Mouse (Mus musculus) lung, embryonic 15.5 days (tissue): ENCODE measurements around the gene Efna3. TPM values are rescaled to one million over a fixed set of nuclear protein-coding genes. Genes with fewer than 3 reads are reported as not detected.

Experiments
- ATAC-seq: fragments of 200-750 bp; cut with Nextera tagmentation; 2 replicates; pipeline ENCODE4 v1.8.0; 2017; ENCODE audit warnings: moderate number of reproducible peaks, borderline replicate concordance; ENCODE audit not compliant: low FRiP score, low TSS enrichment; ENCODE audit errors: extremely low read depth
- H3K27ac ChIP-seq: fragments of 300-500 bp; sonication (generic); 2 replicates; pipeline ENCODE4 v1.5.1; 2015; ENCODE audit warnings: moderate library complexity, mild to moderate bottlenecking, inconsistent platforms
- H3K27me3 ChIP-seq: fragments of 300-500 bp; sonication (generic); 2 replicates; pipeline ENCODE4 v1.6.1; 2015; ENCODE audit warnings: inconsistent platforms
- H3K36me3 ChIP-seq: fragments of 300-500 bp; sonication (generic); 2 replicates; pipeline ENCODE4 v1.6.1; 2015; ENCODE audit warnings: inconsistent platforms
- H3K4me1 ChIP-seq: fragments of 300-500 bp; sonication (generic); 2 replicates; pipeline ENCODE4 v1.6.1; 2015; ENCODE audit warnings: inconsistent platforms
- H3K4me2 ChIP-seq: fragments of 300-500 bp; sonication (generic); 2 replicates; pipeline ENCODE4 v1.6.1; 2015; ENCODE audit warnings: inconsistent platforms, mild to moderate bottlenecking, moderate library complexity
- H3K4me3 ChIP-seq: fragments of 300-500 bp; sonication (generic); 2 replicates; pipeline ENCODE4 v1.5.1; 2015; ENCODE audit warnings: mild to moderate bottlenecking, inconsistent platforms
- H3K9ac ChIP-seq: fragments of 300-500 bp; sonication (generic); 2 replicates; pipeline ENCODE4 v1.6.1; 2015; ENCODE audit warnings: inconsistent platforms
- H3K9me3 ChIP-seq: fragments of 300-500 bp; sonication (generic); 2 replicates; pipeline ENCODE4 v1.6.1; 2016; ENCODE audit warnings: inconsistent platforms
- WGBS: fragments of 180-500 bp; shearing (Covaris S2); methylation state at CpG from one replicate; pipeline ENCODE4 v1.1.7; 2015; 5-methylcytosine and 5-hydroxymethylcytosine counted together
- polyA plus RNA-seq: library from polyadenylated mRNA; unstranded; fragments of >200 nt; fragmentation: Nextera tagmentation; extraction: Ambion mirVana; gene quantifications from 2 replicates; pipeline ENCODE4 v1.2.1, GENCODE M21; 2015

Gene Efna3
- polyA plus RNA-seq, 1 experiment from 2014 or later: 5.8 TPM

- 1% methylated on average over 32 of the region's 35 CpGs for WGBS
Measured at GRCm38 (mm10) chr3:89279153-89279890, 43.4 kb downstream of the Efna3 start.

GRCm38 (mm10) chr3:89278643-89279042 is 44.1 kb downstream of the Efna3 start:
- 10% methylated on average over 8 of the region's 8 CpGs for WGBS

More at GRCm38 (mm10) chr3:89279153-89279890, 43.4 kb downstream of the Efna3 start:
- Histone ChIP-seq H3K36me3 (peaks cover 12% of the 10 kb centered on the region), H3K4me3 (peak overlapping the region; percentile 64), H3K27ac (peak overlapping the region; percentile 94), H3K27me3 (peaks cover 8% of the 10 kb centered on the region; the same call in 1 of the 2 replicates), H3K4me1 (peaks cover 43% of the 10 kb centered on the region), H3K9ac (peak overlapping the region; percentile 77), H3K4me2 (peak overlapping the region; percentile 85), H3K9me3 (no peaks in the 10 kb centered on the region)
- peak; percentile 75 for ATAC-seq

GRCm38 (mm10) chr3:89278107-89278506 is 44.7 kb downstream of the Efna3 start:
- H3K27ac ChIP-seq: peak overlapping the region; percentile 94
- H3K4me2 ChIP-seq: peak overlapping the region; percentile 85
- peak overlapping the region; percentile 77 for H3K9ac ChIP-seq
- peak overlapping the region; percentile 64 for H3K4me3 ChIP-seq
- peaks cover 8% of the 10 kb centered on the region; the same call in 1 of the 2 replicates for H3K27me3 ChIP-seq
- 0 out of 2 replicates have a peak, but pooled peaks have one; percentile 23 for ATAC-seq
- no peaks in the 10 kb centered on the region for H3K9me3 ChIP-seq
- WGBS: 51% methylated on average over 7 of the region's 7 CpGs
- peaks cover 19% of the 10 kb centered on the region for H3K36me3 ChIP-seq
- peaks cover 43% of the 10 kb centered on the region for H3K4me1 ChIP-seq

More at GRCm38 (mm10) chr3:89278643-89279042, 44.1 kb downstream of the Efna3 start:
- H3K4me3 ChIP-seq: peak overlapping the region; percentile 64
- H3K36me3 ChIP-seq: peaks cover 13% of the 10 kb centered on the region
- peaks cover 43% of the 10 kb centered on the region for H3K4me1 ChIP-seq
- peak overlapping the region; percentile 94 for H3K27ac ChIP-seq
- no peak for ATAC-seq
- no peaks in the 10 kb centered on the region for H3K9me3 ChIP-seq
- peak overlapping the region; percentile 85 for H3K4me2 ChIP-seq
- peaks cover 8% of the 10 kb centered on the region; the same call in 1 of the 2 replicates for H3K27me3 ChIP-seq
- H3K9ac ChIP-seq: peak overlapping the region; percentile 77

- WGBS: 27% methylated on average over 14 of the region's 14 CpGs
- no peak for ATAC-seq
- Histone ChIP-seq H3K4me1 (peaks cover 48% of the 10 kb centered on the region), H3K4me3 (peak overlapping the region; percentile 64), H3K9me3 (no peaks in the 10 kb centered on the region), H3K36me3 (peaks cover 22% of the 10 kb centered on the region), H3K9ac (peak overlapping the region; percentile 77), H3K27ac (peak overlapping the region; percentile 94), H3K27me3 (peaks cover 8% of the 10 kb centered on the region; the same call in 1 of the 2 replicates), H3K4me2 (peak overlapping the region; percentile 85)
Measured at GRCm38 (mm10) chr3:89277281-89278021, 45.3 kb downstream of the Efna3 start.

GRCm38 (mm10) chr3:89276061-89276460 is 46.7 kb downstream of the Efna3 start:
- Histone ChIP-seq H3K4me2 (peak overlapping the region; percentile 85), H3K9me3 (no peaks in the 10 kb centered on the region), H3K9ac (no peak overlapping the region), H3K27ac (no peak overlapping the region), H3K4me3 (no peak overlapping the region), H3K4me1 (peaks cover 47% of the 10 kb centered on the region), H3K27me3 (peaks cover 4% of the 10 kb centered on the region; the same call in 1 of the 2 replicates), H3K36me3 (peaks cover 31% of the 10 kb centered on the region)
- no peak for ATAC-seq
- WGBS: 86% methylated on average over 13 of the region's 13 CpGs

- WGBS: 38% methylated on average over 6 of the region's 6 CpGs
- Histone ChIP-seq H3K9ac (no peak overlapping the region), H3K4me2 (no peak overlapping the region), H3K4me1 (peaks cover 53% of the 10 kb centered on the region), H3K4me3 (no peak overlapping the region), H3K36me3 (peaks cover 34% of the 10 kb centered on the region), H3K27me3 (no peaks in the 10 kb centered on the region), H3K9me3 (no peaks in the 10 kb centered on the region), H3K27ac (no peak overlapping the region)
- no peak for ATAC-seq
Measured at GRCm38 (mm10) chr3:89271760-89272159, 51.0 kb downstream of the Efna3 start.

GRCm38 (mm10) chr3:89270891-89271290 is 51.9 kb downstream of the Efna3 start:
- Histone ChIP-seq H3K27me3 (no peaks in the 10 kb centered on the region), H3K4me3 (peak overlapping the region; percentile 56; the same call in 1 of the 2 replicates), H3K9ac (peak overlapping the region; percentile 73), H3K36me3 (peaks cover 32% of the 10 kb centered on the region), H3K4me1 (peaks cover 48% of the 10 kb centered on the region), H3K9me3 (no peaks in the 10 kb centered on the region), H3K27ac (peak overlapping the region; percentile 90), H3K4me2 (peak overlapping the region; percentile 69)
- ATAC-seq: no peak
- WGBS: 54% methylated on average over 6 of the region's 6 CpGs

GRCm38 (mm10) chr3:89270051-89270755 is 52.6 kb downstream of the Efna3 start, which contains the start of gene Slc50a1:
Slc50a1 (minus strand) TSS chr3:89270570.
- Histone ChIP-seq H3K9ac (peak within 1 kb of the TSS; percentile 73), H3K4me2 (peak within 1 kb of the TSS; percentile 69), H3K9me3 (no peaks in the 10 kb centered on the region), H3K27ac (peak within 1 kb of the TSS; percentile 90), H3K27me3 (no peaks in the 10 kb centered on the region), H3K4me1 (peaks cover 50% of the 10 kb centered on the region), H3K36me3 (peaks cover 26% of the 10 kb centered on the region), H3K4me3 (peak within 1 kb of the TSS; percentile 56)
- peak; percentile 69; the same call in 1 of the 2 replicates for ATAC-seq
- 2% methylated on average over 39 of the region's 39 CpGs for WGBS

- Histone ChIP-seq H3K4me3 (0 out of 2 replicates have a peak overlapping the region, but pooled peaks have one; percentile 56), H3K4me1 (peaks cover 50% of the 10 kb centered on the region), H3K4me2 (peak overlapping the region; percentile 69), H3K27me3 (no peaks in the 10 kb centered on the region), H3K9me3 (no peaks in the 10 kb centered on the region), H3K27ac (0 out of 2 replicates have a peak overlapping the region, but pooled peaks have one; percentile 90), H3K9ac (no peak overlapping the region), H3K36me3 (peaks cover 21% of the 10 kb centered on the region)
- 62% methylated on average over 8 of the region's 8 CpGs for WGBS
- ATAC-seq: no peak
Measured at GRCm38 (mm10) chr3:89268916-89269315, 53.8 kb downstream of the Efna3 start.

- H3K4me3 ChIP-seq: peak overlapping the region; percentile 60
- peak overlapping the region; percentile 70 for H3K27ac ChIP-seq
- H3K9me3 ChIP-seq: no peaks in the 10 kb centered on the region
- peaks cover 38% of the 10 kb centered on the region for H3K4me1 ChIP-seq
- ATAC-seq: peak; percentile 75; the same call in 1 of the 2 replicates
- 0 out of 2 replicates have a peak, but pooled peaks cover 3% of the 10 kb centered on the region for H3K36me3 ChIP-seq
- H3K27me3 ChIP-seq: no peaks in the 10 kb centered on the region
- H3K9ac ChIP-seq: peak overlapping the region; percentile 73
- WGBS: 0% methylated on average over 20 of the region's 20 CpGs
- H3K4me2 ChIP-seq: peak overlapping the region; percentile 68
Measured at GRCm38 (mm10) chr3:89266439-89266893, 56.3 kb downstream of the Efna3 start.
